Mouse (Mus musculus): ENCODE results near the gene Zbed4.
"Not testable (repeated sequence)": the region's sequence is repeated elsewhere in the genome, so short reads cannot be mapped to it uniquely, and the experiment has no call there.

DNA sequence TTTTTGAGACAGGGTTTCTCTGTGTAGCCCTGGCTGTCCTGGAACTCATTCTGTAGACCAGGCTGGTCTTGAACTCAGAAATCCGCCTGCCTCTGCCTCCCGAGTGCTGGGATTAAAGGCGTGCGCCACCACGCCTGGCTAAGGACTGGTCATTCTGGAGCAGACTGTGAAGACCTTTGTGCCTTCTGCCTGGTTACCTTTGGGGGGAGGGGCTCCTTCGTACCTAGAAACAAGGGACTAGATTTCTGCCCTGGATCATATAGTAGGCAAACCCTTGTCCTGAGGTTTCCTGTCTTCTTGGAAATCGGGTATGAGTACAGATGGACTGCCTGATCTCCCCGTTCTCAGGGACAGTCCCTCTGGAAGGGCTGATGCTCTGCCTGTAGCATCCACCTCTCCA, 1.8 kb upstream of the Zbed4 start:
- not testable (repeated sequence) for TF ChIP-seq GATA1, TAL1 (IDR thresholded peaks at IDR 0.05; ENCODE audit: low read length)
